Mouse (Mus musculus): ENCODE results near the gene Tubg2.
A peak's percentile ranks its signal among the peaks of the same experiment; 100 is the strongest.
"Not testable (repeated sequence)": the region's sequence is repeated elsewhere in the genome, so short reads cannot be mapped to it uniquely, and the experiment has no call there.

The Tubg2 gene

DNA sequence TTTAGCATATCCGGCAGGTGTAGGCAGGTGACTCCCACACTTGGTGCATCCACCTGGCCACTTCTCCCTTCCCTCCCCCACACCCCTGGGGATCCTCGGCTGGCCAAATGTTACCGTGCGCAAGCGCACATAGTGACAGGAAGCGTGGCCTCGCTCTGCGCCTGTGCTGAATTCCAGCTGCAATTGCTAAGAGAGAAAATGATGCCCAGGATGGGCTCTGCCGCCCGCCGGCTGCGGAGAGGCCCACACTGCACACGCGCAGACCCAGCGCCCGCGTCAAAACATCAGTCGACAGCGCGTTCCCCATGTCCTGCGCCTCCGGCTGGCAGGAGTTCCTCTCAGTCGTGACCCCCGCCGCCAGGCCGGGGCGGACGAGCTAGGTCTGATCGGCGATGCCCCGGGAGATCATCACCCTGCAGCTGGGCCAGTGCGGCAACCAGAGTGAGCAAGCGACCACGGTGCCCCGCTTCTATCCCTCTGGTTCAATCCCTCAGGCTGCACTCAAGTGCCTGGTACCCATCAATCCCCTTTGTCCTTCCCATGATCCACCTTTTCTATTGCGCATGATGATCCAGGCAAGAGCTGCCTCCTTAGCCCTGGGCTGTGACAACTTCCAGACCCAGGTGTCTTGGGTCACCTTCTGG lies at the start of gene Tubg2:
Gene Tubg2 (plus strand): TSS at position 180 of the 644 bp plus-strand sequence.
- peak; percentile 85 for DNase-seq

DNA sequence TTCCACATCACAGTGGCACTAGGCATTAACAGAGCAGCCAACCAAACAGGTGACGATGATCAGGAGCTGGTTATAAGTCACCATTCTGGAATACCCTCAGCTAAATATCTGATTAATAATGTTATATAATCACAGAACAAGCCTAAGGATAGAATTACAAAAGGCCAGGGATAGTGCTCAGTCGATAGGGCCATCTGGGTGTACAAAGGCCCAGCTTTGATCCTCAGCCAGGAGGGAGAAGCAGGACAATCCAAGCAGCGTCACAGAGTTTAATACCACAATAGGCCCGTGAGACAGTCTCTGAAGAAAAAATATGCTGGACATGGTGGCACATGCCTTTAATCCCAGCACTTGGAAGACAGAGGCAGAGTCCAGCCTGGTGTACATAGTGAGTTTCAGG lies 46.4 kb upstream of the Tubg2 start:
- no peak for DNase-seq

DNA sequence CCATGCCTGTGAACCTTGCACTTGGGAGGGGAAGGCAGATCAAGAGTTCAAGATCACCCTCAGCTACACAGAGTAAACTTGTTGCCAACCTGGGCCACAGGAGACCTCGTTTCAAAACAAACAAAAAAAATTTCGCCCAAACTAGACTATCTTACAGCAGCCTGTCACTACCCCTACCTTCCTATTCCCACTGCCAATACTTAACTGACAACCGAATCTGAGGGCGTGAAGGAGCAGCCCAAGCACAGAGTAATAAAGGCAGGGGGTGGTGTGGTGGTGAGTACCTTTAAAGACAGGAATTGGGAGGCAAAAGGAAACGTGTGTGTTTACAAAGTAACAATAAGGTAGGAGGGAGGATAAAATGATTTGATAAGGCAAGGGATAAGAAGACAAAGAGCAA lies 45.0 kb upstream of the Tubg2 start:
- DNase-seq, result no peak

DNA sequence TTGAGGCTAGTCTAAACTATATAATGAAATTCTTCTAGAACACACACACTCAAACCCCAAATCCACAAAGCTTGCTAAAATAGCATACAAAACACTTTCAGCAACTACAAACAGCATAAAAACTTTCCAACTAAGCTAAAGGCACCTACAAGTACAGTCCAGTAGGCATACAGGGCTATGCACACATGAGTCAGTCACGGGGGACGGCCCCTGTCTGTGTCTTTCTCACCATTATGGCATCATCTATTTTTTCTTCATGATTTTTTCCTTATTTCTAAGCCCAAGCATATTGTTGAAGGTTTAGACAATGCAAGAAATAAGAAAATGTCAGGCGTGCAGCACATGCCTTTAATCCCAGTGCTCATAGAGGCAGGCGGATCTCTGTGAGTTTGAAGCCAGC lies 44.5 kb upstream of the Tubg2 start:
- no peak for DNase-seq

DNA sequence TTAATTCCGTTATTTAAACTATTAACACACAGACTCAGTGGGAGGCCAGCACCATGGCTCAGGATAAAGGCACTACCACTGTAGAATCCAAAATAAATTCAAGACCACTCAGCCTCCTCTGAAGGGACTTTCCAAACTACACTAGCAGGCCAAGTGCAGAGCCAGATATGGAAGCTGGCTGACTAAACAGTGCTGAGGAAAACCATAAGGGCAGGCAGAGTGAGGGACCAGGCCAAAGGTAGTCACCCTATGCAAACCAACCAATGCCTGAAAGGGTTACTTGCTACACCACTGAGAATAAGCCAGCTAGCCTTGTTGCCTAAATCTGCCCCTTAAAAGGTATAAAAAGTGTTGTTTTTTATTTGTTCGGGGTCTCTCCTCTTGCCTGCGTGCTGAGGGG lies 43.5 kb upstream of the Tubg2 start:
- DNase-seq, result no peak

DNA sequence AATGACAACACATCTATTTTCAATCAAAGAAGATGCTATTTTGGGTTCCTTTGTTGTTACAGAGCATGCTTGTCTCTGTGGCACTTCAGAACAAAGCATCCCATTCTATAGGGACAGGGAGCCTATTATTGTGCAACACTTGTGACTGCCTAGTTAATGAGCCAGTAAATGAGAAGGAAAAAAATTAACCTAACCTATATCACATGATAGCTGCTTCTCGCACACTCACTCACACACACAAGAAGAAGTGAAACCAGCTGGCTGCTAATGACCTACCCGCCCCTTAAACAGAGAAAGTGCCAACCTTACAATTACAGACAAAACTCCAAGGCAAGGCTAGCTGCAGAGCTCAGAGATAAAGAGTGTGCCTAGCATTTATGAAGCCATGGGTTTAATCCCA lies 40.1 kb upstream of the Tubg2 start:
- no peak for DNase-seq

DNA sequence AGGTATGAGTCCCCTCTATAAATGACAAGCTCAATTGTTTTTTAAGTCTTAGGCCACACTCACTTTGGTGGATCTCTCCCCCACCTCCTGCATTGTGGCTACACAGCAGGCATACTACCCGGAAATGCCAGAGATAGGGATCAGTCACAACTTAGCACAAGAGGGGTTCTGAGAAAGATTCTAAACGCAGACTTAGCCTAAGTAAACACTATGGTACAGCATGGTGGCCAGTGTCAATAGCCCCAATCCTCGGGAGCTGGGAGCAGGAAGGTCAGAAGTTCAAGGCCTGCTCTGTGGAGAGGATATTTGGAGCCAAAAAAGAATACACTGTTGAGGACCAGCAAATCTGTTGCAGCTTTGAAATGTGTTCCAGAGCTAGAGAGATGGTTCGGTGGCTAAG lies 37.6 kb upstream of the Tubg2 start:
- DNase-seq, result no peak

DNA sequence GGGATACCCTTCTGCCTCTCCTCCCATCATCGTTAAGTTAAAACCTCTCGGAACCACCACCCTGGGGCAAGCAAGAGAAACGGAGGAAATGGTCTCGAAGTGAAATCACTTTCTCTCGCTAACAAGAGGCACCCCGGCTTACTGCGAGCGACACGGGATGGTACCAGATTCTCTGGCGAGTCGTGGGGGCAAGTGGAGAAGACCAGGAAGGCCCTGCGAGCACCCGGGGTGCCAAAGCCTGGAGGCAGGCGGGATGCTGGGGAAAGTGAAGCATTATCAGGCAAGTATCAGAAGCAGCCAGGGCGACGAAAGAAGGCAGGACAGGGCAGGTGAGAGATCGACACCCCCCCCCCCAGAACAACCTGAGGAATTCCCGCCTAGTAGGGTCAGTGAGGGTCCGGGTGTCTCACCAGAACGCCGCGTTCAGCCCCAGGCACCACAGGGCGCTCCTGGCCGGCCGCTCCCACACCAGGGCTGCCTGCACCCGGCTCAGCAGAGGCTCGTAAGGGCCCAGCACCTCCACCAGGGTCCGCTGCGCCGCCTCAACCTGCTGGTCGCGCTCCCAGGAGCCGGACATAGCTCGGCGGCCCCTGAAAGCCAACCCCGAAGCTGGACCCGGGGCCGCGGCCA lies 36.5 kb upstream of the Tubg2 start:
- DNase-seq, result no peak

DNA sequence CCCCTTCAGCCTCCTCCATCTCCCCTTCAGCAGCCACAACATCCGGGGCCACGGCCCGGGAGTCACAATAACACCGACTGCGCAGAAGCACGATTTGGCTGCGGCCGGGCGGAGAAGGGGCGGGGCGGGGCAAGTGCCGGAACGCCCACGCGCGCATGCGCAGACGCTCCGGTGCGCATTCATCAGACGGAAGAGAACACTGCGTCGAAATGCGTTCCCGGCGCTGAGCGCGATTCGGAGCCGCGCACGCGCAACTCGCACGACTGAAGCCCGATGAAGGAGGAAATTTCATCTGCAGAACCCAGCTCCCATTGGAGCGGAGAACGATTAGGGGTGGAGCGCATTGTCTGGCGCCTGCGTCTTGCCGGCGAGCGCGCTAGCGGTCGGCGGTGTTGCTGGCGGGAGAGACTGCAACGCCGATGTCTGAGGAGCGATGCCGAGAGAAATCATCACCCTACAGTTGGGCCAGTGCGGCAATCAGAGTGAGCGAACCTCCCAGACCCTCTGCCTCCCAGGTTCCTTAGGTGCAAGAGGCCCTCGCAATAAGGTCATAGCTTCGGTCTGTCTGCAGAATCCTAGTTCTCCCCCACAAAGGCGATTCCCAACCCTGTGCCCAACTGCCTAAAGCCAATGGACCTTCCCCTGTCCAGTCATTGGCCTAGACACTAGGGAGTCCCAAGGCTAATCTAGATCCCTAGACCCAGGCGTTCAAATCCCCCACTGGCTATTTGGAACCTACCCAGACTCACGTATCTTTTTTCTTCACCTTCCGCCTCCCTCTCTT lies 35.8 kb upstream of the Tubg2 start, which contains the start of the genes Retreg3 and Tubg1:
Gene Retreg3 (minus strand): TSS at position 133 of the 784 bp plus-strand sequence.
Gene Tubg1 (plus strand): TSS at position 178 of the 784 bp plus-strand sequence.
- peak; percentile 98 for DNase-seq

DNA sequence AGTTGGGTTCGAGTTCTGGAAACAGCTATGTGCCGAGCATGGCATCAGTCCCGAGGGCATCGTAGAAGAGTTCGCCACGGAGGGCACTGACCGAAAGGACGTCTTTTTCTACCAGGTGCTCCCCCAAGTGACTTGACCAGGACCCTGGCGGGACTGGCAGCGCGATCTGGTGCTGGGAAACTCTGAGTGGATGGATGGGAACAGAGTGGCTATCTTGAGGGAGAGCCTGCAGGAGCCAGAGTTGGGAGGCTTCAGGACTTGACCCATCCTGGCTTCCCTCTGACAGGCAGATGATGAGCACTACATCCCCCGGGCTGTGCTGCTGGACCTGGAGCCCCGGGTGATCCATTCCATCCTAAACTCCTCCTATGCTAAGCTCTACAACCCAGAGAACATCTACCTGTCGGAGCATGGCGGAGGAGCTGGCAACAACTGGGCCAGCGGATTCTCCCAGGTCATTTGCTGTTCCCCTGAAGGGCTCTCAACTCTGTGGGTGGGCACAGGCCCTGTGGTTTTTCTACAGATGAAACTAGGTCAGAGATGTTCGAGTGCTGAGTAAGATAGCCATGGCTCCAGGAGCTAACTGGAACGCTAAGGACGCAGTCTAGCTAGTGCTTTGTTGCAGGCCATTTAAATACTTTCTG lies 35.0 kb upstream of the Tubg2 start:
- DNase-seq, result no peak

DNA sequence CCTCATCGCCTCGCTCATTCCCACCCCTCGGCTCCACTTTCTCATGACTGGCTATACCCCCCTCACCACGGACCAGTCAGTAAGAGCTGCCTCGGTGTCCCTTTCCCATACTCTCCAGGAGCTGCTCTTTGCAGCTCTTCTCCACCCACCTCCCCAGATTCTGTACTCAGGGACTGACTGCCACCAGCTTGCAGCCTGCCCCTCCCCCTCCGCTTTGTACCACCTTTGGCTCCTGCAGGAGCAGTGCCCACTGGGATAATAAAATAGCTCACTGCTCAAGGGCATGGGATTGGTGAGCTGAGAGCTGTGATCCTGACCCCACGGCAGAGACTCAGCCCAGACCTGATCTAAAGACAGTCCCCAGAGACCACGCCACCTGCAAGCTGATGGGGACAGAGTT lies 31.2 kb upstream of the Tubg2 start:
- not testable (repeated sequence) for DNase-seq

DNA sequence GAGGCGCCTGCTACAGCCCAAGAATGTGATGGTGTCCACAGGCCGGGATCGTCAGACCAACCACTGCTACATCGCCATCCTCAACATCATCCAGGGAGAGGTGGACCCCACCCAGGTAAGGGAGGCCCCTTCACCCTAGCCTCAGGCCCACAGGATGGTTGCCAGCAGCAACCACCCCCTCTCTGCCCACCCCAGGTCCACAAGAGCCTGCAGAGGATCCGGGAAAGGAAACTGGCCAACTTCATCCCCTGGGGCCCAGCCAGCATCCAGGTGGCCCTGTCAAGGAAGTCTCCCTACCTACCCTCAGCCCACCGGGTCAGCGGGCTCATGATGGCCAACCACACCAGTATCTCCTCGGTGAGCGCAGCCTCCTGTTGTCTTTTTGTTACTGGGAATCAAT lies 30.7 kb upstream of the Tubg2 start:
- not testable (repeated sequence) for DNase-seq

DNA sequence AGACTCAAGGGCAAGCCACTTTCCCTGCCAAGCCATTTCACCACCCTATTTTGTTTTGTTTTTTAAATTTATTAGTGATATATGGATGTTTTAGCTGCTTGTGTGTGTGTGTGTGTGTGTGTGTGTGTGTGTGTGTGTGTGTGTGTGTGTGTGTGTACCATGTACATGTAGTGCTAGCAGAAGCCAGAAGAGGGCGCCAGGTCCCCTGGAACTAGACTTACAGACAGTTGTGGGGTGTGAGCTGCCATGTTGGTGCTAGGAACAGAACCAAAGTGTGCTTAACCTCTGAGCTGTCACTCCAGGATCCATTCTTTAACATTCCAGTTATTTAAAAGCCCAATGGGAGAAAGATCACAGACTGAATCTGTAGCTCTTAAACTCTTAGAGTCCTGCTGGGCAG lies 28.6 kb upstream of the Tubg2 start:
- DNase-seq, result no peak

DNA sequence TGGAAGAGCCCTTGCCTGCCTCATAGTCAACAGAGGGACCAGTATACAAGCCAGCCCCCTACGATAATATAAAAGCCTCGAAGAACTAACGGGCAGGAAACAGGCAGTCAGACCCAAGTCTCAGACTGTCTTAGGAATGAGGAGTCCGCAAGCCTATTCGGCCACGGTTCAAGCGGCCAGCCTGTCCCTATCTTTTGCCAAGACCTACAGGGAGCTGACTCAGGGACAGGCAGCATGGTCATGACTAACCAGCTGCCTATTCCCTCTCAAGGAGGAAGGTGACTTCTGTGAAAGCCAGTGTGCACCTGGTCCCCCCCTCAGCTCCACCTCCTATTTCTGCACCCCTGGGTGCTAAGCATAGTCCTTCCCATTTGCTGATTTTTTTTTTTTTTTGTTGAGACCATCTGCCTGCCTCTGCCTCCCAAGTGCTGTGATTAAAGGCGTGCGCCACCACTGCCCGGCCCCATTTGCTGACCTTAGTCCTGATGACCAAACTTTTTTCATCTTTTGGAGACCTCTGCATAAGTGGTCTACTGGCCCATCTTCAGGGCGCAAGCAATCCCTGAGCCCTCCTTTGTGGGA lies 26.6 kb upstream of the Tubg2 start:
- peak; percentile 90 for DNase-seq

DNA sequence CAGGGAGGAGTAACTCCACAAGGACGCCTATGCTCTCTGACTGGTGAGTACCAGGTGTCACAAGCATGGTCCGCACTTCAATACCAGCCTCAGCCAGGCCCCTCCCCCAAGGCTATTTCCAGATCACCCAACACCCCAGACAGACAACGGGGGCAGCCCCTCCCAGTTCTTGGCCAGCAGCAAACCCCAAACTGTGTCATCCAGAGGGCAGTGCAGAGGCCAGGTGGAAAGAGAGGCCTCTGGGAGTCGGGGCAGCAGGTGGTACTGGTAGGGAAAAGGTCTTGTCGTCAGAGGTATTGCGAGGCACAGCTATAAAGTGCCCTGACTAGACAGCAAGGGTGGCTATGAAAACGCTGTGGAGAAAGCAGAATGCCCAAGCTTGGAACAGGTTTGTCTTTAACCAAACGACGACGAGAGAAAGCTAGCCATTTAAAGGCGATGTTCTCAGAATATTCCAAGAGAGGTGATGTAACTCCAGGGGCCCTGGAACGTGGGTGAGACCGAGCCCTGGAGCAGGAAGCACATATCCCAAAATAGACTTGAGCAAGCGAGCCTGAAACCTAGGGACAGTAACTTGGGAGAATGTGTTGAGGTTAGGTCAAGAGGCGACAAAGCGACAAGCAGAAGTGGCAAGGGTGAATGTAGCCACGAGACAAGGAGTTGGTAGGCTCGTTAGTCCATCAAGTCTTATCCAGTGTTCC lies 25.5 kb upstream of the Tubg2 start:
- no peak for DNase-seq

DNA sequence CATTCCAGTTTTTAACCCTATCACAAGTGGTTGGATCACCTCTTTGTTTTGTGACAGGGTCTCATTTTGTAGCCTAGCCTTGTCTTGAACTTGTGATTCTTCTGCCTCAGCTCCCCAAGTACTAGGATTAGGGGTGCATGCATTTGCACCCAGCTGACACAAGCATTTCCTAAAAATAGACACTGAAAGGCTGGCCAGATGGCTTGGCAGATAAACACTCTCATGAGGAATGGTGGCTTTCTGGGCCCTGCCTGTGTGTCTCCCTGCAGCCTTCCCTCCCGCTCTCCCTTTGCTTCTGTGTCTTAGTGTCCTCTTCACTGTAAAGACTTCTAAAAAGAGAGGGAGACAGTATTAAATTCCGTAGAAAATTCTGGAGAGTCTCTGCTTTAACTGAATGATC lies 24.5 kb upstream of the Tubg2 start:
- peak; percentile 84 for DNase-seq

DNA sequence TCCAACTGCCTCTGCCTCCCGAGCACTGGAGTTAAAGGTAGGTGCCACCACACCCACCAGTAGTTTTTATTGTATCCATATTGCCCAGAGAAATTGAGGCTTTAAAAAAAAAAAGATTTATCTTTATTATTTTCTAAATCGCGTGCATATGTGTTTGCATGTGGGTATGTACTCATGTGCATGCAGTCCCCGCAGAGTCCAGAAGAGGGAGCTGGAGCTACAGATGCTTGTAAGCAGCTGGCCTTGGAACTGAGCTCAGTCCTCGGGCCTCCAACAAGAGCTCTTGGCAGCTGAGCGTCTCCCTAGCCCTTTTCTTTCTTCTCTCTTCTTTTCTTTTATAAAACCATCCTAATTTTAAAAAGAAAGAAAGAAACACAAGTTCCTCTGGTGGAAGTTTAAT lies 24.0 kb upstream of the Tubg2 start:
- DNase-seq, result no peak

DNA sequence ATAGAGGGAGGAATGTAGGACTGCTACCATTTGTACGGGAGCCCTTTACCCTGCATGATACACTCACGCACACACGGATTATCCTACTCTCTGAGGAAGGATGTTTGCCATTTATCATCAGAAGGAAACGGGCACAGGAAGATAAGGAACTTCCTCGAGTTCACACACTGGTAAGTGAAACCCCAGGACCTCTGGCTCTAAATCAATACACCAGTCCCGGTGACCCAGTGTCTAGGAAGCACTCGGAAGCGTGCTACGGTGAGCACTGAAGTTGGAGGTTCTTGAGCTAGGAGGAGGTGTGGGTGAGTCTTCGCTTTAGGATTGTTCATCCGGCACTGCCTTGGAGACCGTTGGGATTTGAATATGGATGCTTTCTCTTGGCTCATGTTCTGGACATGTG lies 22.7 kb upstream of the Tubg2 start:
- DNase-seq, result no peak

DNA sequence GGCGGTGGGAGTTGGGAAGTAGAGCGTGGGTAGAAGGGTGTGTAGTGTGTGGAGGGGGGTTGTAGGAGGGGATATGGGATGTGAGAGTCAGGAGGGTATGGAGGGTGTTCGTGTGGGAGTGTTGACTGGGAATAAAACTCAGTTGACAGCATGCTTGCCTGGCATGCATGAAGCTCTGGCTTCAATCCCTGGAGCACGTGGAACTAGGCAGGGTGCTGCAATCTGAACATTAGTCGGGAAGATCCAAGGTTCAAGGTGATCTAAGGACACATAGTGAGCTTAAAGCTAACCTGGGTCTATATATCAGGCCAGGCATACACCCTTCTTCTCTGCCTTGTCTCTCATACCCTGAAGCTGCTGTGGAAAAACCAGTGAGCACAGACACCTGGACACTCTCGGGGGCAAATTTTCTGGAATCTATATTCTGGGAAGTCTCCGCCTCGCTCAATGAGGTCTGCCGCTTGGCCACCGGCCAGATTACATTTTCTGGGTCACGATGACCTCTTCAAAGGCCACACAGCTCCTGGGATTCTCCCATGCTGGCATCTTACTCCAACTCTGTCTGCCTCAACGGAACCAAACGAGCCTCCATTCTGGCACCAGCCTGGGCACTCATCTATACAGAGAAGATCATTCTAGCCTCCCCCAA lies 21.4 kb upstream of the Tubg2 start:
- no peak for DNase-seq

DNA sequence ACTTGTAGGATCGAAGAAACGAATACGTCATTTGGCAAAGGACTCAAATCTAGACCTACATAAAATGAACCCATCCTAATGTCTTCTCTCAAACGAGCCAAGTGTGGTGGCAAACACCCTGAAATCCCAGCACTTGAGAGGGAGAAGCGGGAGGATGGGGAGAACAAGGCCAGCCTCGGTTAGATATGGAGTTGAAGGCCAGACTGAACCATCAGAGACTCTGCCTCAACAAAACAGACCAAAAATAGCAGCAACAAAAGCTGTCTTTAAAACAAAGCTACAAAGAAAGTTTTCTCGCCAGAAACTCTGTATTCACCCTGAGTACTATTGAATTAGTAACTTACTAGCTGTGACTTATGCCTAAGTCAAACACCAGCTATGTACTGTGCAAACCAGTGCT lies 18.7 kb upstream of the Tubg2 start:
- no peak for DNase-seq

DNA sequence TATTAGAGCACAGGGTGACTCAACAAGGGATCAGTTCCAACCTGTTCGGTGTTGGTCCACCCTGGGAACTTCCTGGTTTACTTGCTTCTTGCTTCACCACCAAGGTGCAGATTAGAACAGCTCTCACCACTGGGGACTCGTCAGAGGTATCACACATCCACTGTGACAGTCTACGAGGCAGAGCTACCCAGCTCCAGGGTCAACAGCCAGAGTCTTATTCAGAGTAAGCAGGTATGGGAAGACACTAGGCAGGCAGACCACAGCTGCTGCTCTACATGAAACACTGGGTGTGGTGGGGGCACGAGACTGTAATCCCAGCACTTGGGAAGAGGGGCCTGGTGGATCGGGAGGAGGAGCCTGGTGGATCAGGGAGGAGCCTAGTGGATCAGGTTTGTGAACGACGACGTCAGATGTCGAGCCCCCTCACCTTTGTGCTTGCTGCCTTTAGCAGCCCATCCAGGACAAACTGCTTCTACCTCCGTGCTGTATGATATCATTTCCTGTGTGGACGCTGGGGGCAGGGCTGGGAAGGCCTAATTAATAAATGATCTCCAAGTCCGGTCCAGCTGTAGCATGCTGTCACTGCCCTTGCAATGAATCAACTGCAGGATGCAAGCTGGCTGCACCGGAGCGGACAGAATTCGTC lies 17.0 kb upstream of the Tubg2 start:
- no peak for DNase-seq

Data from cerebellum, adult 9-10 months (tissue).